Mouse (Mus musculus) regulatory T cell (primary cell): ENCODE results near the gene Thoc5.

Experiments used
- in situ Hi-C: fragments of 300-600 bp; cut with MboI, MseI; formaldehyde crosslinking; loops from one replicate; pipeline ENCODE4 v1.15.1; 2025; ENCODE audit warnings: high pct_unique_total_duplicates

Gene Thoc5

DNA sequence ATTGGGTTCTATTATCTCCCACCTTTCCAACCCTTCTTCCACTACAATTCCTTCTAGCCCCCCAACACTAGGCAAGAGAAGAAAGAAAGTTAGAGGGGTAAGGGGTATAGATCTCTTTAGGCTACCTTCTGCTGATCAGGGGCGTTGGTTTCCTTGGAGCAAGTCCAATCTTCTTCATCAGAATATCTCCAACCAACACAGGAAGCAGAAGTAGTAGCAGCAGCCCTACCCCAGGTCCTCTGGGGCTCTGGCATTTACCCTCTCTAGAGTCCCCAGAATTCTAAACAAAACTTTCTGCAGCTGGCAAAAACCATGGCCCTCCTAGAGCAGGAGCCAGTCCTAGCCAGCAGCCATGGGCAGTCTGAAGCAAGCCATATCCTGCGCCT, 78.7 kb downstream of the Thoc5 start:
- in situ Hi-C loops = no loop called here

DNA sequence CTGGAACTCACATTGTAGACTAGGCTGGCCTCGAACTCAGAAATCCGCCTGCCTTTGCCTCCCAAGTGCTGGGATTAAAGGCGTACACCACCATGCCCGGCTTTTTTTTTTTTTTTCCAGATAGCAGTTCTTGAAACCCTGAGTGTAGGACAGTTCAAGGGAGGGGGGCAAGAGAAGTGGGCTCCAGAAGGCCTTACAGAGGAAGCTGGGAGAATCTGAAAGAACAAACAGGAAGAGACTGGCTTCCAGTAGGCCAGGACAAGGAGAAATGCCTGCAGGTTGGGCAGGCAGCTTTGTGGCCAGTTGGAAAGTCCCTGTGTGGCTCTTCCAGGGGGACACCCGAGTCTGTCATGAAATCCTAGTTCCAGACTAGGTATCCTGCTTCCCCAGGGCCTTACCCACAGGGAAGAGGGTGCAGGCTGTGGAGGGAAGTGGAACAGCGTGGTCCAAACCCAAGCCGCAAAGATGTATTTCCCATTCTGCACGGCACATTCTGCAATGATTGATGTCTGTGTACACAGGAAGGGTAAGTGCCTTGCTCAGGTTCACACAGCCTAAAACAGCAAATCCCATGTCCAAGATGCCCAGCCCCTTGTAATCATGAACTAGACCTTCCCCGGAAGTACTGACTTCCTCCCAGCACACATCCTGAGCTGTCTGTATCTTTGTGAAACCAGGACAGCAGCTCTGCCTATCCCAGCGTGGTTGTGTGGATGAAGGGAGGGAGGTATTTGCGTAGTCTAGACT, 79.4 kb downstream of the Thoc5 start:
- in situ Hi-C loops = loop anchor here (5.0 kb wide), 1 partner anchor 57 kb away; no protein-coding TSS in a partner anchor

DNA sequence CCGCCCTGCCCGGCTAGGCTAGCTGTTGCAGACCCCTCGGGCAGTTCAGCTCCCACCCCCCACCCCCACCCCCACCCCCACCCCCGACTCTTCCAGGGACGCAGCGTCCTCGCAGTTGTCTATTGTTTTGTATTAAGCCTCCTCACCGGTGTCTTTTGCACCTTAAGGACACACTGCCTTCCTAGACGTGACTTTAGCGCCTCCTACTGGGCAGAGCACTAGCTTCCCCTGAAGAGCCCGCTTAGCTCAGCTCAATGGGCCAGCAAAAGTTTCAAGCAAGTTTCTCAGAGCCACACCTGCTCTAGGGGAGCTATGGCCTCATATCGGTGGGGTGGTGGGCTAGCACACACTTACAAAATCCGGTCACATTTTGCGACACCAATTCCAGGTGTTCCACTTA, 80.5 kb downstream of the Thoc5 start:
- in situ Hi-C loops = loop anchor here (5.0 kb wide), 1 partner anchor 58 kb away; no protein-coding TSS in a partner anchor
